Mouse (Mus musculus) right cerebral cortex, adult 18-20 months (tissue): ENCODE measurements around the gene Vmn1r103.
"Not testable (repeated sequence)": the region's sequence is repeated elsewhere in the genome, so short reads cannot be mapped to it uniquely, and the experiment has no call there.

Experiments
- DNase-seq: peaks from one replicate; pipeline ENCODE4 v3.0.0; 2022; ENCODE audit warnings: mixed read lengths

Gene Vmn1r103

DNA sequence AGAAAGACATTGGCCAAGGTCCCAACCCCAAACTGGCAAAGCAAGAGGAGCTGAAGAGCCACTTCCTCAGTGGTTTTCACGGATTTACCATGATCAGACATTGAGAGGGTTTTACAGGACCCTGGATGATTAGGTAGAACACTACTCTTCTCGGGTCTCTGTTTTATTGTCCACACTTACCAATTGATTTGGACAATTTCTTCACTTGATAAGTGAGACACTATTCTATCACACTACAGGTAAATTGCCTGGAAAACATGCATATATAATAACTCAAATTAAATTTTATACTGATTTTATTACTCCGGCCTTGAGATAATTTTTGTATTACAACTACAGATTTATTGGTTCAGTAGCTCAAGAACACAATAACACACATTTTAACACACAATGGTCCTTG, at the start of gene Vmn1r103:
Vmn1r103 (minus strand) TSS at position 101 of the 400 bp plus-strand sequence.
- not testable (repeated sequence) for DNase-seq

DNA sequence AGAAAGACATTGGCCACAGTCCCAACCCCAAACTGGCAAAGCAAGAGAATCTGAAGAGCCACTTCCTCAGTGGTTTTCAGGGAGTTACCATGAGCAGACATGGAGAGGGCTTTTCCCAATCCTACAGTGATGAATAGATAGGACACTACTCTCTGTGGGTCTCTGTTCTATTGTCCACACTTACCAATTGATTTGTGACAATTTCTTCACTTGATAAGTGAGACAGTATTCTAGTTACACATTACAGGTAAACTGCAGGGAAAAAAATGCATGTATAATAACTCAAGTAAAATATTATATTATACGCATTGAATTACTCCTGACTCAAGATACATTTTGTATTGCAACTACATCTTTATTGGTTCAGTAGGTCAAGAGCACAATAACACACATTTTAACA, 35.3 kb upstream of the Vmn1r103 start, which contains the start of gene Gm5726:
Gm5726 (minus strand) TSS at position 101 of the 400 bp plus-strand sequence.
- DNase-seq, result not testable (repeated sequence)

DNA sequence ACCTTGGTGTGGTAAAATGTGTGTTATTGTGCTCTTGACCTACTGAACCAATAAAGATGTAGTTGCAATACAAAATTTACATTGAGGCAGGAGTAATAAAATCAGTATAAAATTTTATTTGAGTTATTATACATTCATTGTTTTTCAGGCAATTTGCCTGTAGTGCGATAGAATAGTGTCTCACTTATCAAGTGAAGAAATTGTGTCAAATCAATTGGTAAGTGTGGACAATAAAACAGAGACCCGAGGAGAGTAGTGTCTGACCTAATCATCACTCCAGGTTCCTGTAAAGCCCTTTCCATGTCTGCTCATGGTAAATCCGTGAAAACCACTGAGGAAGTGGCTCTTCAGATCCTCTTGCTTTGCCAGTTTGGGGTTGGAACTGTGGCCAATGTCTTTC, 23.2 kb upstream of the Vmn1r103 start, which contains the start of gene Vmn1r104:
Vmn1r104 (plus strand) TSS at position 301 of the 400 bp plus-strand sequence.
- DNase-seq, result not testable (repeated sequence)

DNA sequence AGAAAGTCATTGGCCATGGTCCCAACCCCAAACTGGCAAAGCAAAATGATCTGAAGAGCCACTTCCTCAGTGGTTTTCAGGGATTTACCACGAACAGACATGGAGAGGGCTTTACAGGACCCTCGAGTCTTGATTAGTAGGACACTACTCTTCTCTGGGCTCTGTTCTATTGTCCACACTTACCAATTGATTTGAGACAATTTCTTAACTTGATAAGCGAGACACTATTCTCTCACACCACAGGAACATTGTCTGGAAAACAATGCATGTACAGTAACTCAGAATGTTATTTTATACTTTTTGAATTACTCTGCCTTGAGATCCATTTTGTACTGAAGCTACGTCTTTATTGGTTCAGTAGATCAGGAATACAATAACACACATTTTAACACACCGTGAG, 35.5 kb downstream of the Vmn1r103 start, which contains the start of gene Gm10670:
Gm10670 (minus strand) TSS at position 101 of the 400 bp plus-strand sequence.
- not testable (repeated sequence) for DNase-seq
